Mouse (Mus musculus) left cerebral cortex, postnatal 36 days (tissue): ENCODE data around the gene Uqcc1. TPM values are rescaled to one million over a fixed set of nuclear protein-coding genes. Genes with fewer than 3 reads are reported as not detected.
A peak's percentile ranks its signal among the peaks of the same experiment; 100 is the strongest.

Experiments
- DNase-seq, 2 experiments: peaks; one replicate each; pipeline ENCODE4 v3.0.0; 2021 to 2022; ENCODE audit warnings: low spot score in 2 of 2, mixed read lengths in 1 of 2
- intact Hi-C: fragments of 180-260 bp; cut with DNase I; formaldehyde crosslinking; loops from one replicate; pipeline ENCODE4 v1.15.1; 2025
- total RNA-seq, 2 experiments: library from RNA; stranded (reverse); gene quantifications; 2 replicates each; pipeline ENCODE4 v1.2.3; 2021

Uqcc1 gene
- total RNA-seq: 10 to 100 TPM; 66.0 to 70.6 TPM

DNA sequence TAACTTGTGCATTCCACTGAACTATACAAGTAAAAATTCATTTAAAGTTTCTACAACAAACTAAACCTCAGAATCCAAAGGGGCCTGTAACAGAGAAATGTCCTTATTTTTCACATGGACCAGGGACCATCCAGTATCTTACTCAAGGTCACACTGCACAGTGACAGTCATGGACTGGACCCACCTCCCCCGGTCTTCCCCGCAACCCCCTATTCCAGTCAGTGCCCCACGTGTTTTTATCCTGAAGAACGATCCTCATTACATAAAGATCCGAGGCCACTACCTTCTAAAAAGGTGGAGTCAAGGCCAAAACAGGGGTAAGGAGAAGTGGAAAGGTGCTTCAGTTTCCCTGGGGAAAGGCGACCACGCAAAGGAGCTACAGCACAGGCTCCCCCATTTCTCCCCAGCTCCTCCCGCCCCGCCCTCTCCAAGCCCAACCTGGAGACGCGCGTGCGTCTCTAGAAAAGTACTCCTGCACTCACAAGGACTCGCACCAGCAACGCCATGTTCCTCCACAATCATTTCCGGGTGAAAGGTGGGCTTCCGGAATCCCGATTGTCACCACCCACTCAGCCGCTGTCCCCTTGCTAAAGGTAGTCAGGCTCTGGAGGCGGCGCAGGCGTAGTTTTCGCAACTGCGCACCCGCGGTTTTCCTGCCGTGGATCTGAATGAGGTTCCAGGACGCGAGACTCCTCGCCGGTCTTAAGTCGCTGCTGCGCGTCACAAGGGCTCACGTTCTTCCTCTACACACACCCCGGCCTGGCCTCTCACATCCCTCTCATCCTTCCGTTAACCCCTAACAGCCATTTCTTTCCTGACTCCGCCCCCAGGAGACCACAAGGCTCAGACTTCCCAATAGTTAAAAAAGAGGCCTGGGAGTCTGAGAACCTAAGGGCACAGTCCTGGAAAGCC is at the start of gene Uqcc1:
Gene Uqcc1, minus strand, starts transcription at position 780 of the 912 bp plus-strand sequence.
- intact Hi-C loops: no loop called here

DNA sequence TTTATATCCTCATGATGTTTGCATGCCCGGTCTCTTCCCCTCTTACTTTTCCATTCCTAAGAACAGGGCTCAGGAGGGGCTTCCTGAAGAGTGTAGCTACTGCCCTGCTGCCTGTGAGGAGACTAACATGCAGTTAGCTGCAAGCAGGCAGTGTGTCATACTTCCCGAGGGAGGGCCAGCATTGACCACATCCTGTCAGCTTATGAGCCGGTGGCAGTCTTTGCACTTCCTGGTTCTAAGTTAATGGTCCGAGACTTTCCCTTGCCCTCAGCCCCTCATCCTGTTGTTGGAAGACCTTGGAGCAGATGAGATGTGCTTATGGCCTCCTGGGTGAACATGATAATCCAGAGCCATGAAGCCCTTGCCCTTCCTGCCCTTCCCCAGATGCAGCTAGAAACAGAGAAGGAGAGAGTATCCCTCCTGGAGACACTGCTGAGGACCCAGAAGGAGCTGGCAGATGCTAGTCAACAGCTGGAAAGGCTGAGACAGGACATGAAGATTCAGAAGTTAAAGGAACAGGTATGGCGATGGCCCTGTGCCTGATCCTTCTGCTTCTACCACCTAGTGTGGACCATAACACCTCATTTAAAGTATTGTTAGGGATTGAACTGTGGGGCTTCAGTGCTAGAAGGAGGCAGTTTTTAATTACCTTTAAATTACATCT is 49.4 kb upstream of the Uqcc1 start:
- intact Hi-C loops: loop anchor here (10.0 kb wide), 1 partner anchor 305 kb away; no protein-coding TSS in a partner anchor
- no peak for DNase-seq

More for the DNA sequence above, at the start of gene Uqcc1:
- DNase-seq: peak; percentile 94

DNA sequence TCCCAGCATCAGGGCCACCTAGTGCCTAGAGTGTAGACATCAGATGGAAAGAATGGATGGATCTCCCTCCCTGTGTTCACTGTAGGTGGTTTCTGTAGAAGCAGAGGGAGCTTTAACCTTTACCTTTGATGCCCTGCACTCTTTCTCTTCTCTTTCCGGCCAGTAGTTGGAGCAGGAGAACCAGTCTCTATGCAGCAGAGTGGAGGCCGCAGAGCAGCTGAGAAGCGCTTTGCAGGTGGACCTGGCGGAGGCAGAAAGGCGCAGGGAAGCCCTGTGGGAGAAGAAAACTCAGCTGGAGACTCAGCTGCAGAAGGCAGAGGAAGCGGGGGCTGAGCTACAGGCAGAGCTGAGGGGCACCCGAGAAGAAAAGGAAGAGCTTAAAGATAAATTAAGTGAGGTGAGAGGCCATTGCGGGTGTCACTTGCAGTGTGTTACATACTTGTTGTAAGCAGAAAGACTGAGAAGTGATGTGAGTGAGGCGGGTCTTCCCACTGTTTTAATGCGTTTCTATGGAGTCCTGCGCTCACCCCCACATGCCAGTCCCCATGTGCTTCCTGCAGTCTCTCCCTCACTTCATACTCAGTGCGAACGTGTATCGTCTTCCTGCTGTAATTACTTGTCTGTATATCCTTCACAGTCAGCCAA is 44.1 kb upstream of the Uqcc1 start:
- peak in 1 of 2 experiments; percentile 17 for DNase-seq
- intact Hi-C loops: loop anchor here (10.0 kb wide), 1 partner anchor 311 kb away; no protein-coding TSS in a partner anchor

DNA sequence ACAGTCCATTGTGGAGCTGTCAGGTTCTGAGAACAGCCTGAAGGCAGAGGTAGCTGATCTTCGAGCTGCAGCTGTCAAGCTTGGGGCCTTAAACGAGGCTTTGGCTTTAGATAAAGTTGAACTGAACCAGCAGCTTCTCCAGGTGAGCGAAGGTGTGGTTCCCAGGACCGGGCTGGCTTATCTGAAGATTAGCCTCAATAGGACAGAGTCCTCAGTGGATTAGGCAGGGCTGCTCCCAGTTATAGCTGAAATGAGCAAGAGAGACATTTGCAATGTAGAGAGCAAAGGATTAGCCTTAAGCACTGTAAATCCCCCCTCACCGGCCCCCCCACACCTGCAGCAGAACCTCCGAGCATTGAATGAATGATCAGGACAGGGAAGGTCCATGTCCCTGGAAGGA is 43.2 kb upstream of the Uqcc1 start:
- intact Hi-C loops: loop anchor here (10.0 kb wide), 1 partner anchor 311 kb away; no protein-coding TSS in a partner anchor
- DNase-seq: no peak

DNA sequence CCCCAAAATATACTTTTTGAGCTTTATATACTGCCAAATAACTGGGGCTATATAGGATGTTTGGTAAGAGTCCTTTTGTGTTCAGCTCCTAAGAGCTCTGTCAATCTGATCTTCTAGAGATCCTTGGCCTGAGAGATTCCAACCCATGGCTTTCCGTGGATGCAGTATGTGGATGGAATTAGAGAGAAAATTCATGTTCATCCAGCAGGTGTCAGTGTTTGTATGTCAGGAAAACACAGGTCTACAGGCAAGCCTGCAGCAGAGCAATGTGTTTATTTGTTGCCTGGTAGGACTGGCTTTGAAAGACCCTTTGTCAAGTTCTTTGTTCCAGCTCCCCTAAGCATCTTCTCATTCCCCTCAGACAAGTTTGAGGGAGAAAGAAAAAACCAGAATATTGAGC is 32.9 kb upstream of the Uqcc1 start:
- no peak for DNase-seq
- intact Hi-C loops: loop anchor here (10.0 kb wide), 1 partner anchor 182 kb away; the partner anchor contains the start of genes Nfs1 and Romo1

DNA sequence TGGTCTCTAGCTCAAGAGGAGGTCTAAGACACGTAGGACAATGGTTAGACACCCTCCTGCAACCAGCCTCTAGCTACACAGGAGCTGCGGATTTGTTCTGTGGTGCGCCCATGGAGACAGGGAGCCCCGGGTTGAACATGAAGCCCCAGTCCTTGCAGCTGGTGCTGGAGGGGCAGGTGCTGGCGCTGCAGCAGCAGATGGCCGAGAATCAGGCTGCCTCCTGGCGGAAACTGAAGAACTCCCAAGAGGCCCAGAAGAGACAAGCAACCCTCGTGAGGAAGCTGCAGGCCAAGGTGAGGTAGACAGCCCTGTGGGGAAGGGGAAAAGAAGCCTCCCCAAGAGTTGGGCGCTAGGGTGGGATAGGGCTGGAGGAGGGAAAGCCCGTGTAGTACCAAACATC is 31.8 kb upstream of the Uqcc1 start:
- DNase-seq: no peak
- intact Hi-C loops: loop anchor here (10.0 kb wide), 1 partner anchor 183 kb away; the partner anchor contains the start of genes Nfs1 and Romo1

DNA sequence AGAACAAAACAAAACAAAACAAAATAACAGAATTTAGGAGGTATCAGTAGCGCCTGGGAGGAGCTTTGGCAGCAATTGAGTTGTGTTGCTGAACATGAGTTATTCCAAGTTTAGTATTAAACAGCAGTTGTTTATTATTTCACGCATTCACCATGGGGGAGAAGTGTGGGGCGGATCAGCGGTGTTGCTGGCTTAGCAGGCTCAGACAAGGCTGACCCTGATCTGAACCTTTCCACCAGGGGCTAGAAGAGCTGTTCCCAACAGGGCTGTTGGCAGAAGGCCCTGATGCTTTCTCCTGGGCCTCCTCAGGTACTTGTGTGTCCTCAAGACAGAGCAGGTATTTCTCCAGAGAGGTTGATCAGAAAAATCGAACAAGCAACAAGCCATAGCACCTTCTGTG is 29.9 kb upstream of the Uqcc1 start:
- no peak for DNase-seq
- intact Hi-C loops: loop anchor here (10.0 kb wide), 1 partner anchor 185 kb away; the partner anchor contains the start of genes Nfs1 and Romo1

DNA sequence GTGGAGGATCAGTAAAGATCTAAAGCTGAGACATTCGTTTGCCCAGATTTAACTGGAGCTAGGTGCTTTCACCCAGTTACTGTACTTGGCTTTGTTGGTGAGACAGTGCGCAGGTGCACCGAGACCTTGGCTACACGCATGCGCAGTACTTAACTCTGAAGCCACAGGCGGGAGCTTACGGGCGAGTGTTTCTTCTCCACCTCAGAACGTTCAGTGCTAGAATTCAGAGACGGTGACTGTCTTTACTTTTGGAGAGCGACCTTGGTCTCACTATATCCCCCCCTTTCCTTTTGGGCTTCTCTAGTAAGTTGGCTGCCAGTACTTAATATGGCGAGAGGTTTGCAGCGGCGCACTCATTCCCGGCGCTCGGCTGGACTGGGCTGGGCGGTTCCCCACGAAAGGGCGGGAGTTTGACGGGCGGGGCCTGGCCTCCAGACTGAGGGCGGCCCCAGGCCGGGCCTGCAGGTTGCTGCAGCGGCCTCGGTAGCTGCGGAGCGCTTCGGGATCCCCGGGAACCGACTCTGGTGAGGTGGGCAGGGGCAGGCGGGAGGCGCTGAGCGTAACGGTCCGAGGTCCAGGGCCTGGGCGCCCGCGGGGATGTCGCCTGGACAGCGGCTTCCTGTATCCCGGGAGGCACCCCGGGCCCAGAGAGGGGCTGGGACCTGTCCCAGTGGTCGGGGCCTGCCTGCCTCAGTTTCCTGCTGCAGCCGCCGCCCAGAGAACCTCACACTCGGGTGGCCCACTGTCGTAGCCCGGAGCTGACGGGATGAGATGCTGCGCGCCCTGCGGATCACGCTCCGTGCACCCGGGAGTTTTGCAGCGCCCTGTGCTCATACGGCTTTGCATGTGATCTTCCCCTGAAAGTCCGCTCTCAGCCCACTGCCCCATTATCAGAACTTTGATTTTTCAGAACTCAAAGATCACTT is 26.3 kb upstream of the Uqcc1 start, which contains the start of gene Cep250:
Gene Cep250, plus strand, starts transcription at position 325 of the 926 bp plus-strand sequence.
- peak; percentile 86 to 88 for DNase-seq
- intact Hi-C loops: no loop called here

DNA sequence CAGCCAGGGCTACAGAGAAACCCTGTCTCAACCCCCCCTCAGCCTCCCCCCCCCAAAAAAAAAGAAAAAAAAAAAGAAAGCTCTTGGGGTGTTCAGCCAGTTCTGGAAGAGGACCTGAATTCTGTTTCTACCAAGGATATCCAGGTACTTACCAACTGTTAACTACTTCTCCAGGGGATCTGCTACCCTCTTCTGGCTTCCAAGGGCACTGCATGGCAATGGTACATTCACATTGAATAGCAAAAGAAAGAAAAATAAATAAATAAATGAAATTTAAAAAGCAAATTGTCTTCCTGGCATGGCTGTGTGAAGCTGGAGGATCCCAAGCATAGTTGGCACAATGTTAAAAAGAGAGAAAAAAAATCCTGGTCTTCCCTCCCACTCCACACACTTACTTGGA is 21.9 kb upstream of the Uqcc1 start:
- intact Hi-C loops: no loop called here
- peak in 1 of 2 experiments; percentile 37 for DNase-seq

DNA sequence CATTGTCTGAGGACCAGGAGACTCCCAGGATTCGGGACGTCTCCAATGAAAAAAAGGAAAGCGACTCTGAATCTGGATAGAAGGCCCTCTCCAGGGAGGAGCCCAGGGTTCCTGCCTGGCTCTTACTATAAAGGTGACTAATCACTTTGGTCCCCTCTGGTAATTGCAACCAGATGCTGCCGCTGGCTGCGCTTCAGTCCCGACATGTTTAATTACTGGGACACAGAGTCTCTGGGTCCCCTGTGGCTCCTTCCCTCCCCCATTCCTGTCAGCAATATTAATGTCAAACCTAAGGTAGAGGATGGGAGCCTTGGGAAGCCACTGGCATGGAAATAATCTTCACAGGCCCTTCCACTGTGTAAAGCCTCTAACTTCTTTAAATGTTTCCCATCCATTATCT is 19.3 kb upstream of the Uqcc1 start:
- DNase-seq: no peak

DNA sequence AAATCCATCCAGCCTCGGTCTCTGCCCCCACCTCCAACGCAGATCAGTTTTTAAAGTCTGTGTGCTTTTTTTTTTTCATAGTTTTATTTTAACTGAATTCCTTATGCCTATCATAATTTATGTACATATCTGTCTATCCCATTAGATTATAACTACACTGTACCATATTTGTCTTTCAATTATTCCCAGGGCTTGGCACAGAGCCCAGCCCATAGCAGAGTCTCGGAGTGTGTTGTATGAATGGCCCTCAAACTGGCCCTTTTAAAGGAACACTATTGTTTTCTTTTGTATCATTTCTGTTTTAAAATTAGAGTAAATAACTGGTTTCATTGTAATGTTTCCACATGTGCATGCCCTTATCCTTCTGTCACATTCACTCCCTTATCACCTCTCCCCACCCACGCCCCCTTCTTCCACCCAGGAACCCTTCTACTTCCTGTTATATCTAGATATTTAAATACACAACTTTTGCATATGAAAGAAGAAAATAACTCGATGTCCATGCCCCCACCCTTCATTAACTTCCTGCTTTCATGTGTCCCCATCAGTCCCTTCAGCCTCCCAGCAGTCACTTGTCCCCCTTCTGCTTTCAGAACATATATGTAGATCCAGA is 17.4 kb upstream of the Uqcc1 start:
- intact Hi-C loops: no loop called here
- no peak for DNase-seq

More for the DNA sequence above, 19.3 kb upstream of the Uqcc1 start:
- intact Hi-C loops: no loop called here

DNA sequence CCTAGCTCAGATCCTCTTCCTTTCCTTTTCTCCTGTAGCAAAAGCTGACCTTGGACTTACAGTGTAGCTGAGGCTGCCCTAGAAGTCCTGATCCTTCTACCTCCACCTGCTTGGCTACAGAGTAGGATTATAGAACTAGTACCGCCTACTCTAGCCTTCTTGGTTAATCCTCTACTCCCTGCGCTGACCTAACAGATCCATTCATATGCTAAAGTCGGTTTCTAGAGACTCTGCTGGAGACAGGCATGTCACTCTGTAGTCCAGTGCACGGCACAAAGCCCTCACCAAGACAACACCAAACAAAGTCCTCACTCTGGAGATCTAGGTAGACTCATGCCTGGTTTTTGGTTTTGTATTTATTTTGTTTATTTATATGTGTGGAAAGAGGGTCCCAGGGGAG is 16.4 kb upstream of the Uqcc1 start:
- intact Hi-C loops: loop anchor here (1.0 kb wide), 1 partner anchor 98 kb away; no protein-coding TSS in a partner anchor
- DNase-seq: no peak

DNA sequence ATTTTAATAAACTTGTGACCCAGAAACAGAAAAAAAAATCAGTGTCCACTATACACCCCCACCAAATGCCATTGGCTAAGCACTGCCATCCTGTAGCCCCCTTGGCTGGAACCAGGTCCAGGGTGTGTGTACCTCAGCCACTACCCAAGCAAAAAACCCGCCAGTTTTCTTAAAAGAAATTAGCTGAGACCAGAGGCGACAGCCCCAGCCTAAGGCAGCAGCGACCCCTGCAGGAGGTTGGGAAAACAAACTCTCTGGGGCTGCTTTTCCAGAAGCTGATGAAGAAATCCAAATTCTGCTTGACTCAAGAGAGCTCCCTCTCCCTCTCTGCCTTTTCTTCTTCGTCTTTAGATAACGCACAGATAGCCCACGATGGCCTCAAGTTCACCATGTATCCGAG is 16.0 kb upstream of the Uqcc1 start:
- intact Hi-C loops: loop anchor here (1.0 kb wide), 1 partner anchor 98 kb away; no protein-coding TSS in a partner anchor
- DNase-seq: peak; percentile 49 to 60

DNA sequence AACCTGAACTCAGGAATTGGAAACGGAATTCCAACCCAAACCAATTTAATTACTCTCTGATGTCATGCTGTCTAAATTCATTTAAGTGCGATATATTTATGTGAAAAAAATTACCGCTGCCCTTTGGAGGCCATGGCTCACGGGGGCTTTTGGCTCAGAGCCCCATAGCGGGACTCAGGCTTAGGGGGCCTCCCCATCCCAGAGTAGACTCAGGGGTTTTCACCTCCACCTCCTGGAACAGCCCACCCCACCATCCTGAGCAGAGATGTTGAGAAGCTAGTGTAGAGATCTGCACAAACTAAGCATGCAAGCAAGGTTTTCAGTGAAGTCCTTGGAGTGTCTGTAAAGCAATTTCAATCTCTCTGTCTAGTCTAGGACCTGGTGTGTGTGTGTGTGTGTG is 15.5 kb upstream of the Uqcc1 start:
- DNase-seq: no peak
- intact Hi-C loops: no loop called here

DNA sequence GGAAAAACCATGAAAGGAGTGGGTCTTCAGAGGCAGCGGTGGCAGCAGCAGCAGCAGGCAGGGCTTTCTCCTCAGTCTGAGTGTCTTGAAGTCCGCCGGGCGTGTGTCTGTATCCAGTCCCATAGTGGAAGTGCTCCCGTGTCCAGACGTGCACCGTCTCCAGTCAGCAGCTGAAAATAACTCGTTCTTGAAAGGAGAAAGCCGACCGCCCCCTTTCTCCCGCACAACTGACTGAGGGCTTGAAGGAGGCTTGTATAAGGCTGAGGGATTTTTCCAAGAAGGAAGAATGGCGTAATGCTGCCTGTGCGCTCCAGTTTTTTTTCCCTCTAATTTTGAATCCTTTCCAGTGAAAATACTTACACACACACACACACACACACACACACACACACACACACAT is 15.0 kb upstream of the Uqcc1 start, which contains the start of gene Gdf5:
Gene Gdf5, minus strand, starts transcription at position 244 of the 400 bp plus-strand sequence.
- DNase-seq: peak; percentile 44 to 49
- intact Hi-C loops: no loop called here

DNA sequence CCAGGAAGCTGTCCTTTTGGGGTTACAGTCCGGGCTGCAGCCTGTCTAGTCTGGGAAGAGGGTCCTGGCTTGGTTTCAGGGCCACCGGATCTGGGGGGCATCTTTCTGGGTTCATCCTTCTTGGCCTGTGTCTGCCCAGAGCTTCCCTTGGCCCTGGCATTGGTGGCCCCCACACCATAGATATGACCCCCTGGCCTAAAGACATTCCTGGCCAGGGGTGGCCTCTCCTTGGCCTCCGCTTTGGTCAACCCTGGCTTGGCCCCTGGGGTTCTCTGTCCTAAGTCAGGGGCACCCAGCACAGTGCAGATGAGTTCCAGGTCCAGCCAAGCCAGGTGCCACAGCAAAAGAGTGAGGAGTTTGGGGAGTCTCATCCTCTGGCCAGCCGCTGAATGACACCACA is 14.6 kb upstream of the Uqcc1 start:
- no peak for DNase-seq
- intact Hi-C loops: no loop called here

DNA sequence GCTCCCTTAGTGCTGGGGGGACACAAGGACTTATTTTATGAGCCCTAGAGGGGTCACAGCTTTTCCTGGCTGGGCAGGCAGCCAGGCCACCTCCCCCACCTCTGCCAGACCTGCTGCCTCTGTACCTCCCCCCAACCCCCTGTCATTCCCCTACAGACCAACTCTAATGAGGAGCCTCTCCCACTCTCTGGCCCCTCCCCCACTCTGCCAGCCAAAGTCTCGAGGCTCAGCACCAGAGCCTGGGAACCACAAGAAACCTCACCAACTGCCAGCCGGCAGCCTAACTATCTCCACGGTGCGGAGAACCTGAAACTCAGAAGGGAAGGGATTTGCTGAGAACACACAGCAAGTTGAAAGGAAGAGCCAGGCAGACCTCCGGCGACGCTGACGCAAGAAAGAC is 13.4 kb upstream of the Uqcc1 start:
- DNase-seq: no peak
- intact Hi-C loops: no loop called here
